Mouse (Mus musculus): ENCODE measurements around the gene Gm45785.

- TF ChIP-seq USF1 (IDR thresholded peaks at IDR 0.05; ENCODE audit: low read depth) (no peak), CTCF (IDR thresholded peaks at IDR 0.05; ENCODE audit: control insufficient read depth, insufficient read depth, insufficient read length) (no peak)
Measured at GRCm38 (mm10) chr7:140897863-140898262, 41.7 kb upstream of the Gm45785 start.
